In genomic region chr14:102934878-102935277, GRCm38 (mm10) we compare ENCODE assay signal across 30 mouse cellular contexts. TPM values are rescaled to one million over a fixed set of nuclear protein-coding genes. Genes with fewer than 3 reads are reported as not detected.
DNase-seq lines count a peak whose midpoint lies in the region; ATAC-seq and TF ChIP-seq lines count a peak whose summit lies in the region.
"Had no signal": no experiment of that assay in that cellular context is flagged by ENCODE, and none has a peak within 500 bp of the region (broad histone marks: within the 10 kb centered on the region; RNA-seq: fewer than 3 reads in every experiment).

No protein-coding gene starts in this region.

- intact Hi-C loops in left cerebral cortex, postnatal 4 days (cut with DNase I) = no loop called here

- no peak overlapping the region for H3K4me2 ChIP-seq in forebrain, postnatal 0 days (ENCODE audit: low read depth)
- H3K4me2 ChIP-seq: embryonic facial prominence, embryonic 12.5 days; forebrain, embryonic 15.5 days; heart, embryonic 12.5 days; hindbrain, embryonic 13.5 days; limb, embryonic 15.5 days; liver, embryonic 13.5 days; midbrain, embryonic 12.5 days; neural tube, embryonic 12.5 days had no signal

- peak; percentile 13 for DNase-seq in forebrain, postnatal 0 days
- DNase-seq in forebrain, embryonic 10.5 days (ENCODE audit: extremely low spot score, low spot score) = no peak
- DNase-seq in left cerebral cortex, adult 11 months (ENCODE audit: low spot score) = peak; percentile 9
- no peak for DNase-seq in left cerebral cortex, postnatal 4 days
- peak; percentile 28 to 36 for DNase-seq in right cerebral cortex, adult 2 months (ENCODE audit: low spot score in 2 of 2)
- DNase-seq in right cerebral cortex, postnatal 14 days = no peak
- DNase-seq: adrenal gland, postnatal 14 days; cerebellum, adult 11-12 months; cerebellum, adult 9-11 months; embryo, embryonic 11 days; heart, adult 2 months; heart, postnatal 4 days; kidney, adult 11 months; kidney, postnatal 14 days; layer of hippocampus, adult 9-11 months; liver, embryonic 13.5 days; lung, adult 18-20 months; lung, postnatal 4 days had no signal

- no peak overlapping the region for H3K4me3 ChIP-seq in forebrain, postnatal 0 days (ENCODE audit: low read depth, low read length)
- H3K4me3 ChIP-seq in forebrain, embryonic 10.5 days = no peak overlapping the region
- H3K4me3 ChIP-seq: embryonic facial prominence, embryonic 12.5 days; forebrain, embryonic 15.5 days; heart, adult 2 months; heart, embryonic 12.5 days; hindbrain, embryonic 13.5 days; limb, embryonic 15.5 days; liver, embryonic 13.5 days; megakaryocyte, embryonic 14.5 days; midbrain, embryonic 12.5 days; myocyte; neural tube, embryonic 12.5 days had no signal

- H3K9ac ChIP-seq in forebrain, postnatal 0 days = no peak overlapping the region
- H3K9ac ChIP-seq: embryonic facial prominence, embryonic 12.5 days; forebrain, embryonic 15.5 days; heart, embryonic 12.5 days; hindbrain, embryonic 13.5 days; limb, embryonic 15.5 days; liver, embryonic 13.5 days; midbrain, embryonic 12.5 days; neural tube, embryonic 12.5 days had no signal

- WGBS in forebrain, postnatal 0 days = 69% methylated on average over 2 of the region's 2 CpGs
- WGBS in forebrain, embryonic 10.5 days = 85% methylated on average over 2 of the region's 2 CpGs

- H3K9me3 ChIP-seq in forebrain, postnatal 0 days (ENCODE audit: low read length) = no peaks in the 10 kb centered on the region
- H3K9me3 ChIP-seq in forebrain, embryonic 10.5 days = no peaks in the 10 kb centered on the region
- H3K9me3 ChIP-seq: embryonic facial prominence, embryonic 12.5 days; forebrain, embryonic 15.5 days; heart, embryonic 12.5 days; hindbrain, embryonic 13.5 days; limb, embryonic 15.5 days; liver, embryonic 13.5 days; megakaryocyte, embryonic 14.5 days; midbrain, embryonic 12.5 days; neural tube, embryonic 12.5 days had no signal

- no peak for ATAC-seq in forebrain, postnatal 0 days
- no peak for ATAC-seq in activated CD4-positive, CD25-positive, alpha-beta regulatory T cell, adult 4 months
- ATAC-seq: forebrain, embryonic 15.5 days; lung, postnatal 0 days had no signal

- no peak for TF ChIP-seq CTCF in forebrain, postnatal 0 days (IDR thresholded peaks at IDR 0.05; ENCODE audit: low read depth)

- H3K27me3 ChIP-seq in forebrain, postnatal 0 days (ENCODE audit: insufficient read depth, low read length) = no peaks in the 10 kb centered on the region
- no peaks in the 10 kb centered on the region for H3K27me3 ChIP-seq in forebrain, embryonic 10.5 days (ENCODE audit: poor library complexity, severe bottlenecking)
- H3K27me3 ChIP-seq: CH12.LX; embryonic facial prominence, embryonic 12.5 days; forebrain, embryonic 15.5 days; heart, embryonic 12.5 days; hindbrain, embryonic 13.5 days; limb, embryonic 15.5 days; liver, embryonic 13.5 days; megakaryocyte, embryonic 14.5 days; midbrain, embryonic 12.5 days; neural tube, embryonic 12.5 days had no signal

- H3K36me3 ChIP-seq in forebrain, postnatal 0 days (ENCODE audit: insufficient read depth) = no peaks in the 10 kb centered on the region
- H3K36me3 ChIP-seq in forebrain, embryonic 10.5 days (replicated peaks) = no peaks in the 10 kb centered on the region
- H3K36me3 ChIP-seq: embryonic facial prominence, embryonic 12.5 days; forebrain, embryonic 15.5 days; heart, embryonic 12.5 days; hindbrain, embryonic 13.5 days; limb, embryonic 15.5 days; liver, embryonic 13.5 days; midbrain, embryonic 12.5 days; neural tube, embryonic 12.5 days had no signal

- H3K4me1 ChIP-seq in forebrain, postnatal 0 days (ENCODE audit: insufficient read depth) = no peaks in the 10 kb centered on the region
- no peaks in the 10 kb centered on the region for H3K4me1 ChIP-seq in forebrain, embryonic 10.5 days
- H3K4me1 ChIP-seq: embryonic facial prominence, embryonic 12.5 days; forebrain, embryonic 15.5 days; heart, embryonic 12.5 days; hindbrain, embryonic 13.5 days; liver, embryonic 13.5 days; megakaryocyte, embryonic 14.5 days; midbrain, embryonic 12.5 days; neural tube, embryonic 12.5 days had no signal

- no peak overlapping the region for H3K27ac ChIP-seq in forebrain, postnatal 0 days (ENCODE audit: low read depth, low read length)
- no peak overlapping the region for H3K27ac ChIP-seq in forebrain, embryonic 10.5 days
- H3K27ac ChIP-seq: embryonic facial prominence, embryonic 12.5 days; forebrain, embryonic 15.5 days; heart, adult 2 months; hindbrain, embryonic 13.5 days; limb, embryonic 15.5 days; liver, embryonic 13.5 days; midbrain, embryonic 12.5 days; neural tube, embryonic 12.5 days had no signal

RNA-seq across cellular contexts. Expression of gene Kctd12, which starts 47.6 kb away (rescaled TPM):
- total RNA-seq in forebrain, postnatal 0 days (2014; rRNA removed) = 101 TPM in 2 replicates
- 12.4 and 14.3 TPM in 2 replicates for polyA plus RNA-seq in forebrain, postnatal 0 days (2015; fragmentation: Nextera tagmentation; extraction: Ambion mirVana)
- polyA plus RNA-seq in forebrain, embryonic 10.5 days (2016; fragmentation: Nextera tagmentation; extraction: Ambion mirVana) = 2.1 and 3.1 TPM in 2 replicates
- 10 to 100 TPM; 82.4 to 86.7 TPM for total RNA-seq in left cerebral cortex, postnatal 4 days (2021)
- 1 to 10 TPM; 1.3 to 1.6 TPM for polyA plus RNA-seq in activated CD4-positive, CD25-positive, alpha-beta regulatory T cell, adult 4 months (2017; shearing (Covaris generic))
- polyA plus RNA-seq: myocyte had no signal

Comparison
In these comparisons a context has a peak if more than half of its experiments do, and no peak if none do; other contexts are left out.
1. DNase-seq: peak in forebrain, postnatal 0 days (single experiment), left cerebral cortex, adult 11 months (single experiment) and right cerebral cortex, adult 2 months (2 of 2); none in forebrain, embryonic 10.5 days (single experiment), left cerebral cortex, postnatal 4 days (single experiment) and right cerebral cortex, postnatal 14 days (single experiment).